Mouse (Mus musculus): ENCODE data around the gene Sptb.

The Sptb gene

DNA sequence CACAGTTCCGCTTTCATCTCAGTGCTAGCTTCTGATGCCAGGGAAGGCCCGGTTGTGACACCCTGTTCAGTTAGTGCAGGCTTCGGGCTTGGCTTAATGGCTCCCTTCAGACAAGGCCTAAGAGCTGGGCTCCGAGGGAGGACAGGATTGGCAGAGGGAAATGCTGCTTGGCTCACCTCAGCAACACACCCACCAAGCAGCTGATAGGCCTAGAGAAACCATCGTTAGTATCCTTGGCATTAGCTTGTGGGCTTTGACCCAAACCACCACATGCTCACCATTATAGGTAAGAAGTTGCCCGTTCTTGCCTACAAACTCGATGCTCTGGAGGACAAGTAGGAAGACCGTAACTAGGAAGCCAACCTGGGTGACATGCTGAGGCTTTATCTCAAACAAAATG is 38.3 kb downstream of the Sptb start:
- no peak for DNase-seq (ENCODE audit: low spot score)

DNA sequence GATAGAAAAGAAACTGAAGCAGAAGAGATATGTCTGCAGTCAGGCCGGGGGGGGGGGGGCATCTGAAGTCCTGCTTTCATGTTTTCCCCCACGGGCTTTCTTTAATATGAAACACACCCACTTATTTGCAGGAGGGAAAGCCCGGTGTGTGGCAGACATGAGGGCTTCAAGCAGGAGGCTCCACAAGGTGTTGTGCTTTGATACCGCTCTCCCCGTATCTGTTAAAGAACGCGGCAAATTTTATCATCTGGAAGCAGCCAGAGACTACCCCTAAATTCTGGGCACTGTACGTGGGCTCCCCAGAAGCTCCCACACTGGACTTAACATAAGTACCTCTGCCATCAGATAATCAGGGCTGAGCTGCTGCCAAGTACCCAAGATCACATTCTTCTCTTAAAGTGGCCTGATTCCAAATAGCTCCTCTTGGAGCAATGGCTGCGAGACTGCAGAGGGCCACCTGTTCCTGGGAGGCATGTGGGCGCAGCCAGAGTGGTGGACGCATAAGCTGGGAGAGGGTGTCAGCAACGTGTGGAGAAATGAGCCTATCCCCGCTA is 39.7 kb downstream of the Sptb start:
- DNase-seq (ENCODE audit: low spot score), result no peak

DNA sequence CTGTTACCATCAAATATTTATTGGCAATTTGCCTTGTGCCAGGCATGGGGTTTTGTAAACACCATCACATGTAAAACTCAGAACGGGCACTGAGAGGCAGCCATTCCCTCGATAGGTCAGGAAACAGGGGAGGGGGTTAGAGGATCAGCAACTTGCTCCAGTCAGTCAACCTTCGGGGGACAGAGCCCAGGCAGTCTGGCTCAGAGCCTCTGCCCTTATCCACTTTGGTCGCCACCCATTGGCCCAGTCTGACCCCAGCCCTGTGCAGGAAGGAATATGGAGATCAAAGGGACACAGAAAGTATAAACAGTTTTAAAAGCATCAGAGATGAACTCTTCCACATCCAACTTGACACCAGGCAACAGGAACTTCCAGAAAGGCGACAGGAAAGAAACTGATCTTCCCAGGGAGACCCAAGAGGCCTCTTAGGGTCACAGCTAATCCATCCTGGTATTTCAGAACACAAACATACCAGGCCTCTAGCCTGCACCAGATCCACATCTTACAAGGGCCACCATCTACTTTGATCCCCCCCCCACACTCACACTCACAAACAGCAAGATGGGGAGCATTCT is 40.3 kb downstream of the Sptb start:
- no peak for DNase-seq (ENCODE audit: low spot score)

DNA sequence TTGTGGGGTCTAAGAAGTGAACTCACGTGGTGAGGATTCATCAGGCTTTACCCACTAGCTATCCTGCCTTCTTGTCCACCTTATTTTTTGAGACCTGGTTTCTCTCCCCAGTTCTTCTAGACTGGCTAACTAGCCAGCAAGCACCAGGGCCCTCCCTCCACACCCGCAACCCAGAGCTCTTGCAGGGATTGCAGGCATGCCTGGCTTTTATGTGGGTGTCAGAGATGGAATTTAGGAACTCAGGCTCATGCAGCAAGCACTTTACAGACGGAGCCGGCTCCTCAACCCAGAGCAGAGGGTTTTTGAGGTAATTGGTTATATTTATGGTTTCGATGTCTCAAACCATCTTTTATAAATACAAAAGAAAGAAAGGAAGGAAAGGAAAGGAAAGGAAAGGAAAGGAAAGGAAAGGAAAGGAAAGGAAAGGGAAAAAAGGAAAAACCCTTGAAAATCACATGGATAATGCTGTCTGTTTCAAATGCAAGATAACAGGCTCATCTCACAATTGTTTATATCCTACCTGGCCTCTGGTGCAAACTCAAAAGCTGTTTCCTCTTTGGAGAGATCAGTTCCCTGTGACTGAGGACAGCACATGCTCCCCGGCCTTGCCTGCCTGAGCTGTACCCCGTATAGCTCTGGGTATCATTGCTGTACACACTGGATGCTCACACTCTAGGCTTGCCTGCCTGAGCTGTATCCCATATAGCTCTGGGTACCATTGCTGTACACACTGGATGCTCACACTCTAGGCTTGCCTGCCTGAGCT is 41.5 kb downstream of the Sptb start:
- no peak for DNase-seq (ENCODE audit: low spot score)

DNA sequence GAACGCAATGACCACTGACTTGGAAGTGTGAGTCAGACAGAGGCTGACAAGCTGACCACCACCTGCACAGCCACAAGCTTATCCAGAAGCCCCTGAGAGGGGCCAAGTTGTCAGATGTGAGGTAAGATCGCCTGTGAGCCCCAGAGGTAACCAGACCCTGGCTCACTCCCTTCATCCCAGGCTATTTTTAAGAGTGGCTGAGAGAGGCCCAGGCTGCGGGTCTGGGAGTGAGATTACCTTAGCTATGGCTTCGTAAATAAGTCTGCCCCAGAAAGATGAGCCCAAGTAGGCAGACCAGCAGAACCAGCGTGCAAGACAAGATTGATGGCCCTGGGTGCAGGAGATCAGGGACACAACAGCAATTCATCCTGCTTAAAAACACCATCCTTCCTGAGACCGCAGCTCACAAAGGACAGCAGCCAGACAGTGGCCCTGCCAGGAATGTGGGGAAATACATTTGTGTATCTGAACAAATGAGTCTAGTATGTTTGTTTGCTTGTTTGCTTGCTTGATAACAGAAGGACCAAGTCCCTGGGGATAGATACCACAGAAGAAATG is 58.5 kb downstream of the Sptb start:
- DNase-seq (ENCODE audit: low spot score), result no peak

DNA sequence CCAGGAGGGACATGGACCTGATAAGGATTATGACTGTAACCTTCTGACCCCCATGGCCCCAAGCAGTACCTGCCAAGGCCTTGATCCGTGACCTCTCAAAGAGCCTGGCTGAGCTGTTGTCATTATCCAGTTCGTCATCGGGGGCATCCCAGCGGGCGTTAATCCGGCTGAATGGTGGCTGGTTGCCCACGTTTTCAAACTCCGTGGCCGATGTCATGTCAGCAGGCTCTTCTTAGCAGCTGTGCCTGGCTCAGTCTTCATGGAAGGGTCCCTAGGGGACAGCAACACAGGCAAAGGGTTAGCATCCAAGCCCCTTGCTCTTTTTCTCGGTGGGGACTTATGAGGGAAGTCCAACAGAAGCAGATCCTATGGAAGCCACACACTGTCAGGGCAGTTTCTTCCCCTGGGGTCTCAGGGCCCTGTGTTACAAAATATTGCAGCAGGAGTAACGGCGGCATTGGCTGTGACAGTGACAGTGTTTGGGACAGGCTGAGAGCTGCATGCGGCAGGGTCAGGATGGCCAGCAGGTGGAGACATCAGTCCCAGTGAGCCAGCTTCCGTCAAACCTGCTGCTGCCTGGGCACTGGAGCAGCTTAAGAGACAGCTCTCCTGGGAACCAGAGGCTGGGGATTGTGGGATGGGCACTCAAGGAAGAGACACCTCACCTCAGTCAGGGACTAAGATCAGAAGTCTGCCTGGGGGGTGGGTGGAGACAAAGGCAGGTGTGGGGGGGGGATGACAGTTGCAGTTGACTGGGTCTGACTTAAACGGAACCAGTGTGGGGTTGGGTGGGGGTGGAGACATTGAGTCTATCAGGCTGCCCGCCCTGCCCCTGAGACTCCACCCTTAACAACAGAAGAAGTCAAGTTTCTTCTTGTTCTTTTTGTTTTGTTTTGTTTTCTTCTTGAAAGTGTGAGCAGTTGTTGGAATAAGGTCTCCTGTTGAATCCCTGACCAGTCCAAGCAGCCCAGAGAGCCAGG is 60.3 kb downstream of the Sptb start:
- DNase-seq (ENCODE audit: low spot score), result peak; percentile 55

DNA sequence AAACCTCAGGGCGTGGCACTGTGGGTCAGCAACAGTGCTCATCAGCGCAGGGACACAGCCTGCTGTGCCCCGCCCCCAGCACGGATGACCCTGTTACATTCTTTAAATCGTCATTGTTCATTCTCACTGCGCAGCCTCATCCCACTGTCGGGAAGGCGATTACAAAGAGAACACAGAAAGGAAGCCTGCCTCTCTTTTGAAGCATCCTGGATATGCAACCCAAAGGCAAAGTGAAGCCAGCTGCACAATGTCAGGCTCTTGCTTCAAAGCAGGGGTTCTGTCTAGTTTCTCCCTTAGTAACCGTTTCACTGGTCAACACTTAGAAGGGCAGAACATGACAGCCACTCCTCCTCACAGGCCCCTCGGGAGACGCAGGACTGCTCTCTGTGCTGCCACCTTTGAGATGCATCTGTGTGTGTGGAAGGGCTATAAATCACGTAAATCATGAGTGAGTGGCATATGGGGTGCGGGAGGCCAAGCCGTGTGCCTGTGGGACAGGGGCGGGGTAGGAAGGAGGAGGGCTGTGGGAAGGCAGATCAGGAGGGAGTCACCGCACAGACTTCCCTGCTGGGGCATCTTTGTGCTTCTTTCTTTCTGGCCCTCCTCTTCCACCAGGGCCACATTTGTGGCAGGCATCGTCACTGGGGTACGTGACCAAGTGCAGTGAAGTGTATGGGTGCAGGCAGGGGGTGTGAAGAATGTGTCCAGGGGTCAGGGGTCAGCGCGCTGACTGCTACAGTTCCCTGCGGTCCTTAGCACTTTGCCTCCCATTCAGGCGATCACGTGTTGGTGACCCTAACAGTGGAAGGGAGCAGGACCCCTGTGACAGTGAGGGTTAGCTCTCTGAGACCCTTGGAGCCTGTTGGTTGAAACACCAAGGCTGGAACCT is 64.9 kb downstream of the Sptb start:
- DNase-seq (ENCODE audit: low spot score), result no peak

DNA sequence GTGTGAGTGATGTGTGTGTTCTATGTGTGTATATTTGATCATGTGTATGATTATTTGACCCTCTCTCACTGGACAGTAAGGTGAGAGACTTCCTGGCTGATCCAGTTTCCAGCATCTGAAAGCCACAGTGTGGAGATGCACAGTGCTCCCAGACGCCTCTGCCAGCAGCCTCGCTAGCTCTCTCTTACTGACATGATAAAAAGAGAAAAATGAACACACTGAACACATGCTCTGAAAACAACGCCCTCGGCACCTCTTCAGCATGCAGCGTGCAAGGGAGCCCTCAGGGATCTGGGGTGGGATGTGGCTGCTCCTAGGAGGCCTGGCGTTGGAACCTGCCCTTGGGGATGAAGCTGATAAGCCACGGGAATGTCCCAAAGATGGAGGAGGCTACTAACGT is 66.7 kb downstream of the Sptb start:
- no peak for DNase-seq (ENCODE audit: low spot score)

DNA sequence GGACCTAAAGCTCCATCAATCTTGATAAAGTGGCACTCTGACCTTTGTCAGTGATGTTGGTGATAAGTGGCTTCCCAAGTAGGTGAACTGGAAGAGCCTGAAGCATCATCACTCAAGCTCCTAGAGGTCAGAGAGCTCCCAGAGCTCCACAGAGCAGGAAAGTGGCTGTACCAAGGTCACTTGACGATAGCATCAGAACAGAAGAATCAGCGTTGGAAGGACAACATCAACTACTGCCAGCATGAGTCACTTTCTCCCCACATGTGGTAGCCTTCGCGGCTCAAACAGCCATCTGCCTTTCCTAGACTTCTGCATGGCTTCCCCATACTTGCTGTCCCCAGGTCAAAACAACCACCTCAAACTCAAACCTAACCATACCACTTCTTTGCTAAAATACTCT is 67.7 kb downstream of the Sptb start:
- no peak for DNase-seq (ENCODE audit: low spot score)

DNA sequence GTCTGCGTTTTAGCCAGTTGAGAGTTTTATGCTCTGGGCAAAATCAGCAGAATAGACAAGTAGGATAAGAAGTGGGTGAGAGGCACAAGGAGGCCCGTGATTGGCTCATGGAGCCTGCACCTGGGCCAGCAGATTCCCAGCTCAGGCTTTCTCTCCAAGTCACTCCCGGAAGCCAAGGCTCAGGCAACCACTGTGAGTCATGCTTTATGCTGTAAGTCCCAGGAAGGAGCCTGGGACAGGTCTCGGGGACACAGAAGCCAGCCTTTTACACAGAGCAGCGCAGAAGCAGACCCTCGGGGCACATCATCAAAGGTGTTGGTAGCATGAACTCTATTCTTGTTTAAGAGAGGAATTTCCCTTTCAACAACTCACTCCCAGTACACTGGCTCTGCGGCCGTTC is 69.7 kb downstream of the Sptb start:
- no peak for DNase-seq (ENCODE audit: low spot score)

DNA sequence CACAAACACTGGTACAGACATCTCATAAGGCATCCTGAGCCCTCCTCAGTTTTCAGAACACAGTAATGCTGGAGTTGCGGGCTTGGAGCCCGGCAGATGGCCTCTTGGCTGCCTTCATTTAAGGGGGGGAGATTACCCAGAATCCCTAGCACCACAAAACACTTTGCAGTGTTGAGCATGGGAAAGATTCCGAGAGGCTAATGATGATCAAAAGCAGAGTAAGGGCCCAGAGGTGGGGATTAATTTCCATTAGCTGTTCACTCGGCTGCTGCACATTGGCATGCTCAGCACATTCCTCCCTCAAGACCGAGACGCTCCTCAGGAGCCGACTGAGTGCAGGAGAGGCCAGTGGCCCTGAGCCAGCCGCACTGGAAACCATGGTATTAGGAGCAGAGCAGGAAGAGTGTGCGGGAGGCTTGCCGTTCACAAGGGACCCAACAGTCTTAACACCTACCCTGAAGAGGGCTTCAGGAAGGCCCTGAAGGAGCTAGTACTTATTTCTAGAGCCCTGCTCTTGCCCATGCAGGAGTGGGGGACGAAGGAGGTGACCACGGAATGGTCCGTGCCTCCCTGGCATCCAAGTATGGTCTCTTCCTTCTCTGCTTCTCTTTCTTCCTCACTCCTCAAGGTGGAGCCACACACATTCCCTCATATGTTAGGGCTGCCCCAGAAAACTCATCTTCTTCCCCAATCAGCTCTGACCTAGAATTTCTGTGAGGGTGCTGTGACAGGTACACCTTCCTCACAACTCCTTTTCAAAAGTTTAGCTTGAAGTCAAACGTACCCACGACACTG is 75.3 kb downstream of the Sptb start:
- no peak for DNase-seq (ENCODE audit: low spot score)

DNA sequence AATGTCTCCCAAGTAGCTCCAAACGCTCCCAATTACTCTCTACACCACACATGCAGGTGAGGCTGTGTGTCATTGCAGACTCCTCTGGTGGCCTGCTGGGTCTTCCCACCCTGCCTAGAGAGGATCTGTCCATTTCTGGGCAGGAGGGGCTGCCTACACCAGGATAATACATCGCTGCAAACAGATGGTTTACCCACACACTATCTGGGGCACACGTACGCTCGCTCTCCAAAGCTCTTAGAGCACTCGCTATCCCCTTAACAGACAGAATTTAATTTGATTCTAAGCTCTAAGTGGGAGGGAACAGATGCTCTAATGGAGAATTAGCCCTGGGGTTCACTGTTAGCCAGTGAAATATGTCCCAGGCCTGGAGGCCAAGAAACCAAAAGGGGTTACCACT is 87.0 kb downstream of the Sptb start:
- DNase-seq (ENCODE audit: low spot score), result no peak

DNA sequence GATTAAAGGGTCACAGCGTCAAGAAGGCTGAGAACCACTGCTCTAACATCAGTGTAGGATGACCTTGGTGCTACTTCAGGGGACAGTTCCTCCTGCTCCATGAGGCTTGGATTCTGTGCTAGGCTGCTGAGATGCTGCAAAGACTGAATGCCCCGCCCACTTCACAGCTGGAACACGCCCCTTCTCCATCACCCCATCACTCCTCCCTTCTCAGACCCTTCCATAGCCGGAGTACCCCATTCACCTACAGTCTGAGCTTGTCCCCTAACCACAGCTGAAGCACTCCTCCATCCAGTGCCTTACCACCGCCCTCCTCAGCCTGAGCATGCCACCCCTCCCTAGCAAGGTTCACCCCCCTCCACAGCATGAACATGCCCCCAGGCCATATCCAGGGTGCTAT is 90.5 kb downstream of the Sptb start:
- no peak for DNase-seq (ENCODE audit: low spot score)

DNA sequence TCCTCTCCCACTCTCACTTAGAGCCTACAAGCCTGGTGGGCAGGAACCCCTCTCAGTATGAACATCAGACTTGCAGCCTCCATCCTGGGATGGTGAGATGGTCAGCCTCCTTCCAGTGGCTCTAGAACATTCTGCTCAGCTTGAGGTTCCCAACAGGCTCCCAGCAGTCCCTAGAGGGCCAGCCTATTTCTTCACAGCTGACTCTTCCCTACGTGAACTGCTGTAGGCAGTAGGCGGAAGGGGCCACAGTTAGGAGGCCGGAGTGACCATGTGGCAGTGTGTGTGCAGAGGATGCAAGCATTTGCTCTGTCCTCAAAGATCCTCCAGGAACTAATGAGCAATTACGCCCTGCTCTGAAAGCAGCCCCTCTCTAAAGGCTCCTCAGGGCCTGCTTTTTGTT is 92.2 kb downstream of the Sptb start:
- no peak for DNase-seq (ENCODE audit: low spot score)

DNA sequence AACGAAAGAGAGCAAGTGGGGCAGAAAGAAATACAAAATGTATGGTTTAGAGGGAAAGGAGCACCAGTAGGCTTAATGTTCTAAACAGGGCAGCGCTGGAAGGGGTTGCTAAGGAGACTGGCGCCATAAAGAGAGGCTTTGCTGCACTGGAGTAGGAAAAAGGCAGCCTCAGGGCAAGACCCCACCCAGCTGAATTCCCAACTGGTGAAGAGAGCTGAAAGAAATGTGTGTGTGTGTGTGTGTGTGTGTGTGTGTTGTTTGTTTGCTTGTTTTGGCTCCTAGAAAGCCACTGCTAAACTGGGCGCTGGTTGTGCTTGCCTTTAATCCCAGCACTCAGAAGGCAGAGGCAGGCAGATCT is 94.8 kb downstream of the Sptb start:
- DNase-seq (ENCODE audit: low spot score), result no peak

DNA sequence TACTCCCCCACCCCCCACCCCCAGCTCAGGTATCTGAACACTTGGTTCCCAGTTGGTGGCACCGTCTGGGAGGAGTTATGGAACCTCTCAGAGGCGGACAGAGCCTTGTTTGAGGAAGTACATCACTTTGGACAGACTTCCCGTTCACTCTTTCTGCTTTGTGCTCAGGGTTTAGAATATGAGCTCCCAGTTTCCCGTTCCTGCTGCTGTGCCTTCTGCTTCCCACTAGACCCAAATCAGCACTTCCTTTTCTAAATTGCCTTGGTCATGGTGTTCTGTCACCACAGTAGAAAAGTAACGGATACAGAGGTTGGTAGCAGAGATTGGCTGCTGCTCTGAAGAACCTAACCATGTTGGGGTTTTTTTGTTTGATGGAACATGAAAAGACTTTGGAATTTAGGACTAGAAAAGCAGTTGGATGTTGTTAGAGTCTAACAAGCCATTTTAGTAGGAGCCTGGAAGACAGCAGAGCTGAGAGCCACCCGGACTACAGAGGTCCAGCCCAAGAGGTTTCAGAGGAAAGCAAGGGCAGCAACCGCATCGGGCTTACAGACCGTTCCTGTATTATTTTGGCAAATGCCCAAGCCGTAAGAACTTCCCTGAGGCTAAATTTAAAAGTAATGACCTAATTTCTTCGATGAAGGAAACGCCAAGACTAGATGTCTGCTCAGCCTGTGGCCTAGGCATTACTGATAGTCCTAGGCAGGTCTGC is 95.3 kb downstream of the Sptb start:
- no peak for DNase-seq (ENCODE audit: low spot score)

DNA sequence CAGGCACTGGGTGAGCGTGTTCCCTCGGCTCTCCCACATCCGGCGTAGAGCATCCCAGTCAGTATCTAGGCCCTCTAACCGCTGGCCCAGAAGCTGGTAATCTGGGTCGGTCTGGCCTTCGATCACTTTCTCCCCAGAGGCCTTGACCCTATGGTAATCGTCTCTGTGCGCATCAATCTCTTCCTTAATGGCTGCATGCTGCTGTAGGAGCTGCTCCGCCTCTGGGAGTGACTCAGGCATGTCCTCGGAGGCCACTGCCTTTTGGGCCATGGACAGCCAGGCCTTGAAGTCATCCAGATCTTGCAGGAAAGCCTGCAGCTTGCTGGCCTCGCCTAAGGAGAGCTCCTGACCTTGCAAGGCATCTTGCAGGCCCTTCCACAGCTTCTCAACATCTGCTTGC is 97.7 kb downstream of the Sptb start:
- DNase-seq (ENCODE audit: low spot score), result no peak

DNA sequence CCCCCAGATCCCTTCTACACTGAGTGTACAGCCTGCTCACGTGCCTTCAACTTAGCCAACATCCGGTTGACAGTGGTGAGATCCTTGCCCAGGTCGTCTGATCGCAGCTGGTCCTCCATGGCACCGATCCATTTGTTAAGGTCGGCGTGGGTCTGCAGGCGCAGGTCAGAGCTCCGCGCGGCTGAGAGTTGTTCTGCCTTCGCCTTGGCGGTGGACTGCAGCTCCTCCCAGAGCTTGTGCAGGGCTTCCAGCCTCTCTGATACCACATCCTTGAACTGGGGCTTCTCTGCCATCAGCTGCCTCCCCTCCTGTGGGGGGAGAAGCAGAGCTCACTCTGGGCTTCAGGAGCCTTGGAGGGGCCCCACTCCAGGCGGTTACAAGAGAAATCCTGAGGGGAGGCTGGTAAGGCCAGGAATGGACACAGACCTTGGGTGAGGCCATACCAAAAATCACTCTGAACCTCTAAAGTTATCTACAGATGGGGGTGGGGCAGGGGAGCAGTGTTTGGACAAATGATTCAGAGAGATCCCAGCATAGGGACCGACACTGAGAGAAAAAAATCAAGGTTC is 101.3 kb downstream of the Sptb start:
- DNase-seq (ENCODE audit: low spot score), result no peak

DNA sequence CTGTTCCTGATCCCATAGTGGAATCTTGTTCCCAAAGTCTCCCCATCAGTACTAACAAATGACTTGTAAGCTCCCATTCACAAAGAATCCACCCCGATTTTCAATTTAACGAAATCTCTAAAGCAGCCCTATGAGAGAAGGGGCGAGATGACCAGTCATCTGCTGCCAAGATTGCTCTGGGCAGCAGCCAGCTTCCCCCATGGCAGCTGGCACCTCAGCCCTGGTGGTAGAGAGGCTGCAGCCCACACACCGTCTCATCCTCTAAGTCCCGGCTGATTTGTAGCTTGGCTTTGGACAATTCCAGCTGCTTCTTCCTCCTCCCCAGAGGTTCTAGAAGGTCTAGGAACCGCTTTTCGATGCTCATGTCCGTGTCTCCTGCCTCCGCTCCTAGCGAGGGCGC is 102.1 kb downstream of the Sptb start:
- no peak for DNase-seq (ENCODE audit: low spot score)

DNA sequence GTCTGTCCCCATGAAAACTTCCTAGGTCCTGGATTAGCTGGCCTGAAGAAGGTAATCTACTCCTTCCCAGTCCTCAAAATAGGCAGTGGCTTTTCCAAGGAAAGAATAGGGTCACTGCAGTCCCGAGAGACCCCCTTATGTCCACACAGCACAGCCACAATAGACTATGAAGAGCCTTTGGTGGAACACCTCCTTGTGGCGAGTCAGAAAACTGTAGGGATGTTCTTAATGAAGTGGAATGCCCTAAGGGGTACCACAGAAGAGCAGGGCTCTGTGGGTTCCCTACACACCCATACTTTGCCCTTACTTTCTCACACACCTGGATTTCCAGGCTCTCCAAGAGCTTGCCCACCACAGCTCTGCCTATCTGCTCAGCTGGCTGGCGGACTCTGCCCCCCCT is 104.5 kb downstream of the Sptb start:
- DNase-seq (ENCODE audit: low spot score), result no peak
